Mouse (Mus musculus) kidney, embryonic 15.5 days (tissue): ENCODE data around the gene Cnn2. TPM values are rescaled to one million over a fixed set of nuclear protein-coding genes. Genes with fewer than 3 reads are reported as not detected.

ENCODE experiments used
- ATAC-seq: fragments of 200-750 bp; cut with Nextera tagmentation; replicated peaks from 2 replicates; pipeline ENCODE4 v1.8.0; 2017; ENCODE audit warnings: moderate TSS enrichment; ENCODE audit not compliant: low FRiP score
- H3K27ac ChIP-seq: fragments of 300-500 bp; sonication (generic); 2 replicates; pipeline ENCODE4 v1.5.1; 2015; ENCODE audit warnings: mild to moderate bottlenecking, inconsistent platforms
- H3K27me3 ChIP-seq: fragments of 300-500 bp; sonication (generic); 2 replicates; pipeline ENCODE4 v1.6.1; 2015; ENCODE audit warnings: inconsistent platforms
- H3K36me3 ChIP-seq: fragments of 300-500 bp; sonication (generic); 2 replicates; pipeline ENCODE4 v1.6.1; 2015; ENCODE audit warnings: inconsistent platforms
- H3K4me1 ChIP-seq: fragments of 300-500 bp; sonication (generic); 2 replicates; pipeline ENCODE4 v1.6.1; 2015; ENCODE audit warnings: inconsistent platforms
- H3K4me2 ChIP-seq: fragments of 300-500 bp; sonication (generic); 2 replicates; pipeline ENCODE4 v1.6.1; 2015; ENCODE audit warnings: moderate library complexity, mild to moderate bottlenecking, inconsistent platforms
- H3K4me3 ChIP-seq: fragments of 300-500 bp; sonication (generic); replicated peaks from 2 replicates; pipeline ENCODE4 v1.5.1; 2015; ENCODE audit warnings: mild to moderate bottlenecking, inconsistent platforms
- H3K9ac ChIP-seq: fragments of 300-500 bp; sonication (generic); 2 replicates; pipeline ENCODE4 v1.6.1; 2015; ENCODE audit warnings: mild to moderate bottlenecking, inconsistent platforms
- H3K9me3 ChIP-seq: fragments of 300-500 bp; sonication (generic); replicated peaks from 2 replicates; pipeline ENCODE4 v1.6.1; 2016; ENCODE audit warnings: inconsistent platforms
- WGBS: fragments of 180-500 bp; shearing (Covaris S2); methylation state at CpG from one replicate; pipeline ENCODE4 v1.1.7; 2015; ENCODE audit warnings: mixed read lengths; 5-methylcytosine and 5-hydroxymethylcytosine counted together
- polyA plus RNA-seq: library from polyadenylated mRNA; unstranded; fragments of >200 nt; fragmentation: Nextera tagmentation; extraction: Ambion mirVana; gene quantifications from 2 replicates; pipeline ENCODE4 v1.2.1, GENCODE M21; 2015

The Cnn2 gene
- polyA plus RNA-seq, 1 experiment from 2014 or later = 292 TPM

DNA sequence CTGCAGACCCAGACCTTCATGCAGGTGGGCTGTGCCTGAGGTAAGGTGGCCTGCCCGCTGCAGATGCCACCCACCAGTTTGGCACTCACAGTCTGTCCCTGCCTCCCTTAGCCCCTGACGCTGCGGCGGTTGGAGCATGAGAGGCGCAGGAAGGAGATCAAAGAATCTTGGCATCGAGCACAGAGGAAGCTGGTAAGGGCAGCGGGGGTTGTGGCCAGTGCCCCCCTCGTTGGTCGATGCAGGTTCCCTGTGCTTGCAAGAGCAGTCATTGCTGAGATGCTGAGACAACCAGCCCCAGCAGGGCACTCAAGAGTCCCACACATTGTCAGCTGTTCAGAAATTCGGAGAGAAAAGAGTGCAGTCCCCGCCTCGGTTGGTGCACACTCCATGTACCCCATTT lies 33.8 kb downstream of the Cnn2 start:
- H3K27me3 ChIP-seq = peaks cover 4% of the 10 kb centered on the region; the same call in 1 of the 2 replicates
- H3K36me3 ChIP-seq = 0 out of 2 replicates have a peak, but pooled peaks cover 4% of the 10 kb centered on the region
- no peak overlapping the region for H3K4me2 ChIP-seq
- WGBS = 92% methylated on average over 12 of the region's 12 CpGs
- H3K4me1 ChIP-seq = peaks cover 28% of the 10 kb centered on the region
- H3K4me3 ChIP-seq = no peak overlapping the region
- H3K9me3 ChIP-seq = no peaks in the 10 kb centered on the region
- no peak overlapping the region for H3K9ac ChIP-seq
- no peak overlapping the region for H3K27ac ChIP-seq
- ATAC-seq = no peak

DNA sequence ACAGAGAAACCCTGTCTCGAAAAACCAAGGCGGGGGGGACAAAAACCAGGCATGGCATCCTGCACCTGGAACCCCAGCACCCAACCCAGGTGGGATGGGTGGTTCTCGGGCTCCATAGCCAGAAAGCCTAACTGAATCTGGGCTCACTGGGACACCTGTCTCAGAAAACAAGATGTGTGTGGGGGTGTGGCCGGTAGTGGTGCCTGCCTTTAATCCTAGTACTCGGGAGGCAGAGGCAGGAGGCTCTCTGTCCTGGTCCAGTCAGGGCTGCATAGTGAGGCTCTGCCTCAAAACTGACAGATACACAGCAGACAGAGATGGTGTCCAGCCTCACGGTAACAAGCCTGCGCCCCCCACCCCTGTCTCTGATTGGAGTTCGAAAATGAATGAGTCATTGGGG lies 34.4 kb downstream of the Cnn2 start:
- H3K4me1 ChIP-seq = peaks cover 28% of the 10 kb centered on the region
- ATAC-seq = no peak
- no peak overlapping the region for H3K9ac ChIP-seq
- H3K4me3 ChIP-seq = no peak overlapping the region
- no peak overlapping the region for H3K27ac ChIP-seq
- H3K27me3 ChIP-seq = peaks cover 1% of the 10 kb centered on the region; the same call in 1 of the 2 replicates
- H3K4me2 ChIP-seq = no peak overlapping the region
- H3K9me3 ChIP-seq = no peaks in the 10 kb centered on the region
- peaks cover 7% of the 10 kb centered on the region; the same call in 1 of the 2 replicates for H3K36me3 ChIP-seq
- 94% methylated on average over 8 of the region's 8 CpGs for WGBS

GRCm38 (mm10) chr10:80023758-80024157 lies 35.4 kb downstream of the Cnn2 start:
- no peak for ATAC-seq
- WGBS = 75% methylated on average over 5 of the region's 5 CpGs
- no peaks in the 10 kb centered on the region for H3K9me3 ChIP-seq
- no peak overlapping the region for H3K9ac ChIP-seq
- no peak overlapping the region for H3K4me3 ChIP-seq
- H3K4me2 ChIP-seq = no peak overlapping the region
- H3K27me3 ChIP-seq = no peaks in the 10 kb centered on the region
- H3K27ac ChIP-seq = no peak overlapping the region
- H3K36me3 ChIP-seq = peaks cover 7% of the 10 kb centered on the region; the same call in 1 of the 2 replicates
- peaks cover 24% of the 10 kb centered on the region for H3K4me1 ChIP-seq

GRCm38 (mm10) chr10:80024229-80025043 lies 36.1 kb downstream of the Cnn2 start:
- H3K4me1 ChIP-seq = peaks cover 17% of the 10 kb centered on the region

DNA sequence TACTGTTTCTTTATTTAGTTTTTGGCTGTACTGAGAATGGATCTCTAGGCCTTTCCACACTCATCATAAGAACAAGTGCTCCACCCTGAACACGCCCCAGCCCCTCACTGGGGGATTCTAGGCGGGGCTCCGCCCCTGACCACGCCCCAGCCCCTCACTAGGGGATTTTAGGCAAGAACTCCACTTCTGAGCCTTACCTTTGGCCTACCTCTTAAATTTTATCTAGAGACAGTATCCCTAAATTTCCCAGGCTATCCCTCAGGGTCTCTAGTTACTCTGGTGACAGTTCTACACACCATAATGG lies 36.6 kb downstream of the Cnn2 start:
- no peaks in the 10 kb centered on the region for H3K9me3 ChIP-seq
- H3K4me1 ChIP-seq = peaks cover 12% of the 10 kb centered on the region
- no peak overlapping the region for H3K27ac ChIP-seq

More at GRCm38 (mm10) chr10:80024229-80025043, 36.1 kb downstream of the Cnn2 start:
- Histone ChIP-seq H3K36me3 (peaks cover 7% of the 10 kb centered on the region; the same call in 1 of the 2 replicates), H3K4me2 (no peak overlapping the region), H3K9me3 (no peaks in the 10 kb centered on the region), H3K27me3 (no peaks in the 10 kb centered on the region), H3K27ac (no peak overlapping the region), H3K4me3 (no peak overlapping the region), H3K9ac (no peak overlapping the region)
- no peak for ATAC-seq
- 79% methylated on average over 15 of the region's 15 CpGs for WGBS

DNA sequence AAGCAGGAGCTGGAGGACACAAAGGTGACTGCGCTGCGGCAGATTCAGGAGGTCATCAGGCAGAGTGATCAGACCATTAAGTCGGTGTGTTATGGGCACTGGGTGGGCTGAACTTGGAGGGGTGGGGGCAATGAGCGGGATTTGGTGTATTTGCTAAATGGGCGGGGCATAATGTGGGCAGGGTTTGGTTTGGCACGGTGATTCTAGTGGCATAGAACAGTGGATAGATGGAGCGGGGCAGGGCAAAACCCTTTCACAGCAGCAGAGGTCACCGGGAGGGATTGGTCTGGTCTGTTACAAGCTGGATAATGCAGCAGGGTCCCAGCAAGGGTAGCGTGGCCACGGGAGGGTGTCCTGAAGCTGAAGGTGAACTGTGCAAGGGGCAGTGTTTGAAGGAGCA lies 37.1 kb downstream of the Cnn2 start:
- Histone ChIP-seq H3K4me1 (peaks cover 7% of the 10 kb centered on the region), H3K36me3 (peaks cover 7% of the 10 kb centered on the region; the same call in 1 of the 2 replicates), H3K9me3 (no peaks in the 10 kb centered on the region), H3K9ac (no peak overlapping the region), H3K27me3 (no peaks in the 10 kb centered on the region), H3K4me3 (no peak overlapping the region), H3K4me2 (no peak overlapping the region), H3K27ac (no peak overlapping the region)
- ATAC-seq = no peak
- 73% methylated on average over 10 of the region's 10 CpGs for WGBS

More for the DNA sequence above, 36.6 kb downstream of the Cnn2 start:
- no peak for ATAC-seq
- 58% methylated on average over 4 of the region's 4 CpGs for WGBS
- peaks cover 7% of the 10 kb centered on the region; the same call in 1 of the 2 replicates for H3K36me3 ChIP-seq
- no peak overlapping the region for H3K4me3 ChIP-seq
- no peaks in the 10 kb centered on the region for H3K27me3 ChIP-seq
- no peak overlapping the region for H3K9ac ChIP-seq
- no peak overlapping the region for H3K4me2 ChIP-seq

GRCm38 (mm10) chr10:80025889-80026288 lies 37.5 kb downstream of the Cnn2 start:
- no peaks in the 10 kb centered on the region for H3K27me3 ChIP-seq
- H3K4me1 ChIP-seq = 0 out of 2 replicates have a peak, but pooled peaks cover 4% of the 10 kb centered on the region
- H3K4me3 ChIP-seq = no peak overlapping the region
- no peak overlapping the region for H3K27ac ChIP-seq
- no peak overlapping the region for H3K4me2 ChIP-seq
- 55% methylated on average over 12 of the region's 12 CpGs for WGBS
- H3K36me3 ChIP-seq = peaks cover 7% of the 10 kb centered on the region; the same call in 1 of the 2 replicates
- H3K9ac ChIP-seq = no peak overlapping the region
- no peak for ATAC-seq
- no peaks in the 10 kb centered on the region for H3K9me3 ChIP-seq

DNA sequence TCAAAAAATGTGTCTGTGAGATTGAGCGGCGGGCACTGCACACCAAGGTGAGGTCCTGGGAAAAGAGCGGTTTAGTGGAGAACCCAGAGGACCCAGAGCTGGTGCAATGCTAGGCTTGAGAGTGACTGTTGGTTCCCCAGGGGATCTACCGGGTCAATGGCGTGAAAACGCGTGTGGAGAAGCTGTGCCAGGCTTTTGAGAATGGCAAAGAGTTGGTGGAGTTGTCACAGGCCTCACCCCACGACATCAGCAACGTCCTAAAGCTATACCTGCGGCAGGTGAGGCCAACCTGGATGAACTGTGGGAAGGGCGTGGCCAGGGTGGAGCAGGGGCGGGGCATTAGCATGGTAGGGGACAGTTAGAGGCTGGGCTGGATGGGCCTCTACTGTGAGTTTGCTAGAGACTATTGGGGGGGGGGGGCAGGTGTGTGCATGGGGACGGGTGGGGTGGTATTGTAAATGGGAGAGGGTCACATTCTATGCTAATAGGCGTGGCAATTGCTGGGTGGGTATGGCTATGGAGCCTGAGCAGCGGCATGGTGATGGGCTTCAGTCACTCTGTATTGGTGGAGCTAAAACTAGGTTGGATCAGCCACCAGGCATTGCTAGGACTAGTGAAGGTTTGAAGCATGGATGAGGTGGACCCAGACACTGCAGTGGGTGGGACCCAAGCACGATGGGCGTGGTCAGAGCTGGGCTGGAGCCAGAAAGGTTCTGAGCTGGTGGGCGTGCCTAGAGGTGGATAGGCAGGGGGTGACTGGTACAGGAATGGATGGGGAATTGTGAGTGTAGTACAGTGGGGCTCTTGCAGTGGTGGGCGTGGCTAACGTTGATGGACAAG lies 39.5 kb downstream of the Cnn2 start:
- Histone ChIP-seq H3K4me1 (peaks cover 14% of the 10 kb centered on the region), H3K9ac (no peak overlapping the region), H3K27ac (no peak overlapping the region), H3K27me3 (no peaks in the 10 kb centered on the region), H3K4me3 (no peak overlapping the region), H3K9me3 (no peaks in the 10 kb centered on the region), H3K4me2 (no peak overlapping the region), H3K36me3 (peaks cover 7% of the 10 kb centered on the region; the same call in 1 of the 2 replicates)
- 70% methylated on average over 20 of the region's 20 CpGs for WGBS
- ATAC-seq = peak; percentile 30; the same call in 1 of the 2 replicates

DNA sequence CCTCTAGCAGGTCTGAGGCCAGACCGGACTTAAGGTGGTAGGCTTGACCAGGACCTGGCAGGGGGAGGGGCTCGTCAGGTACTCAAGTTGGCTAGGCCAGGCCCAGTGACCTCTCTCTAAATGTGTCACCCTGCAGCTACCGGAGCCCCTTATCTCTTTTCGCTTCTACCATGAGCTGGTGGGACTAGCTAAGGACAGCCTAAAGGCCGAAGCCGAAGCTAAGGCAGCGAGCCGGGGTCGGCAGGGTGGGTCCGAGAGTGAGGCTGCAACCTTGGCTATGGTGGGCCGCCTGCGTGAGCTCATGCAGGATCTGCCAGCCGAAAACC lies 40.1 kb downstream of the Cnn2 start:
- Histone ChIP-seq H3K27ac (no peak overlapping the region), H3K4me2 (no peak overlapping the region), H3K36me3 (peaks cover 7% of the 10 kb centered on the region; the same call in 1 of the 2 replicates), H3K27me3 (no peaks in the 10 kb centered on the region), H3K9ac (no peak overlapping the region), H3K4me1 (peaks cover 20% of the 10 kb centered on the region), H3K4me3 (no peak overlapping the region), H3K9me3 (no peaks in the 10 kb centered on the region)
- 92% methylated on average over 13 of the region's 13 CpGs for WGBS
- ATAC-seq = no peak

DNA sequence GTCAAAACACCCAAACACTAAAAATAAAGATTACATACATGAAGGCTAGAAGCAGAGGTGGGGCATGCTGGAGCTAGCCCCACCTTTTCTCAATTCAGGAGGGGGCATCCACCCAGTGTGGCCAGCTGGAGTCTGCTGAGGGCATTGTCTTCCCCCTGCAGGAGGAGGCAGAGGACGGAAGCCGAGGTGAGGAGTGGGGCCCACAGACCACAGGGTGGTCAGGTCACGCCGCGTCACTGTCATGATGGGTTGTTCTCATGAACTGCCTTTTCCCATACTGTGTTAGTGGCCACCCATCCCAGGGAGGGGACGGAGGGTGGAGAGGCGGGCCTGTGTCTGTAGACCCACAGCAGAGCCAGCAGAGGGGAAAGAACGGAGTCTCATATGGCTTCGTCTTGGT lies 41.8 kb downstream of the Cnn2 start:
- Histone ChIP-seq H3K36me3 (peaks cover 17% of the 10 kb centered on the region), H3K27ac (no peak overlapping the region), H3K4me2 (no peak overlapping the region), H3K9ac (no peak overlapping the region), H3K4me1 (peaks cover 30% of the 10 kb centered on the region), H3K4me3 (no peak overlapping the region), H3K9me3 (no peaks in the 10 kb centered on the region), H3K27me3 (no peaks in the 10 kb centered on the region)
- WGBS = 84% methylated on average over 9 of the region's 9 CpGs
- no peak for ATAC-seq

- Histone ChIP-seq H3K9me3 (no peaks in the 10 kb centered on the region), H3K4me3 (no peak overlapping the region), H3K27ac (no peak overlapping the region), H3K27me3 (no peaks in the 10 kb centered on the region), H3K4me1 (peaks cover 29% of the 10 kb centered on the region), H3K36me3 (peaks cover 23% of the 10 kb centered on the region), H3K4me2 (no peak overlapping the region), H3K9ac (no peak overlapping the region)
- 80% methylated on average over 17 of the region's 17 CpGs for WGBS
- ATAC-seq = no peak
Observed at GRCm38 (mm10) chr10:80030736-80031135, 42.4 kb downstream of the Cnn2 start.

- Histone ChIP-seq H3K4me1 (peaks cover 33% of the 10 kb centered on the region), H3K9me3 (no peaks in the 10 kb centered on the region), H3K4me3 (no peak overlapping the region), H3K9ac (no peak overlapping the region), H3K36me3 (peaks cover 37% of the 10 kb centered on the region), H3K27me3 (no peaks in the 10 kb centered on the region), H3K4me2 (no peak overlapping the region), H3K27ac (peak overlapping the region; percentile 76)
- ATAC-seq = no peak
- 48% methylated on average over 5 of the region's 5 CpGs for WGBS
Observed at GRCm38 (mm10) chr10:80032799-80033480, 44.6 kb downstream of the Cnn2 start.
